Mouse (Mus musculus): ENCODE data around the gene Sh2d1a. TPM values are rescaled to one million over a fixed set of nuclear protein-coding genes. Genes with fewer than 3 reads are reported as not detected.

The Sh2d1a gene
- 1.4 and 2.4 TPM in 2 replicates for polyA plus RNA-seq (2021; fragmentation: Nextera tagmentation)
- long read RNA-seq, experiment 1, result 0 reads
- long read RNA-seq, experiment 2, partial matches to known transcripts, result 0 of 2 reads
- long read RNA-seq, experiment 2, other reads (novel, unspliced or antisense), result 0 of 2 reads

DNA sequence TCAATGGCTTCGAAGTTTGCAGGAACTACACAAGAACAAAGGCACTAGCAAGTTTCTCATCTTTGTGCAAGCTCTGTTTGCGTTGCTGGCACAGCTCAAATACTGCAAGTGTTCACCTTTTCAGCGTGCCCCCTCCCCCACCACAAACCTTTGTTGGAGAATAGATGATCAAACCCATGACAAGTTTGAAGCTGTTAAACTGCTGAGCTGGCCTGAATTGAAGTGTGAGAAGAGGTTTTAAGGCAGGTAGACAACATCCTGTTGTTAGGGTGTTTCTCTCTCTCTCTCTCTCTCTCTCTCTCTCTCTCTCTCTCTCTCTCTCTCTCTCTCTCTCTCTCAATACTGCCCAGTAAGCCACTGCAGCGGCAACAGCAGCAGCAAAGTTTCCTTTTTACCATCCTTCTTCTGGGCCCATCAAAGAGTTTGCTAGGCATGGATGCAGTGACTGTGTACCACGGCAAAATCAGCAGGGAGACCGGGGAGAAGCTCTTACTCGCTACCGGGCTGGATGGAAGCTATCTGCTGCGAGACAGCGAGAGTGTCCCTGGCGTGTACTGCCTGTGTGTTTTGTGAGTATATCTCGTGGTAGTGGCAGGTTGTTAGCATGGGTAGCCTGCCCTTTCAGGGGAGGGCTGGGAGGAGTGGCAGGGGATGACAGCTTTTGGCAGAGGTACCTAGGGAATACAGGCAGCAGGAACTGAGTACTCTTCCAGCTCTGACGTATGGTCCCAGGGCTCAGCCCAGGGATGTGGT is at the start of gene Sh2d1a:
Sh2d1a (plus strand) TSS at position 163 of the 753 bp plus-strand sequence.

DNA sequence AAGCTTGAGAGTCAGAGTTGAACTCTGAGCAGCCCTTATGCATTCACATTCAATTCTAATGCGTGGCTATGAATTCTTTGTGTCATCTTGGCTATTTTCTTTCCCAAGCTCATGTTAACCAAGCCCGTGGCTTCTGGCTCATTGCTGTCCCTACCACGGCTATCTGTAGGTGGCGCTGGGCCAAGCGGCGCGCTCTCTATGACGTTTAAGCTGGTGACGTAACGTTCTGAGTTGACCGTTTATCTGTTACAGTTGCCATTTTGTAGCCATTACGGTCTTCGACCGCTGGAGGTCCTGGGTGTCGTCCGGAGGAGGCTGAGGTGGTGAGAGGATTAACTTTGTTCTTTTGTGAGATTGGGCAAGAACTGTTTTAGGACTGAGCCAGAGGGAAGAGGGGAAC is 12.8 kb upstream of the Sh2d1a start, which contains the start of gene Tex13c2:
Tex13c2 (plus strand) TSS at position 246 of the 400 bp plus-strand sequence.

Other genes with a start within 250 kb of the Sh2d1a start
- 0.19 TPM in 1 of 2 replicates, not detected in the other for gene Tex13c2, start 12.8 kb upstream of the Sh2d1a start, polyA plus RNA-seq (2021; fragmentation: Nextera tagmentation)

Measured in left cerebral cortex, adult 6 months (tissue).